Mouse (Mus musculus) liver, embryonic 15.5 days (tissue): ENCODE measurements around the gene E130114P18Rik. TPM values are rescaled to one million over a fixed set of nuclear protein-coding genes. Genes with fewer than 3 reads are reported as not detected.
A peak's percentile ranks its signal among the peaks of the same experiment; 100 is the strongest.

Experiments used
- ATAC-seq: fragments of 200-750 bp; cut with Nextera tagmentation; 2 replicates; pipeline ENCODE4 v1.8.0; 2017; ENCODE audit warnings: moderate number of reproducible peaks, mild to moderate bottlenecking, moderate library complexity; ENCODE audit not compliant: insufficient read depth
- H3K27ac ChIP-seq: fragments of 300-500 bp; sonication (generic); replicated peaks from 2 replicates; pipeline ENCODE4 v1.5.1; 2015; ENCODE audit warnings: mild to moderate bottlenecking, inconsistent platforms
- H3K27me3 ChIP-seq: fragments of 300-500 bp; sonication (generic); 2 replicates; pipeline ENCODE4 v1.6.1; 2015; ENCODE audit warnings: mild to moderate bottlenecking, inconsistent platforms
- H3K36me3 ChIP-seq: fragments of 300-500 bp; sonication (generic); replicated peaks from 2 replicates; pipeline ENCODE4 v1.6.1; 2015; ENCODE audit warnings: moderate library complexity, mild to moderate bottlenecking, inconsistent platforms
- H3K4me1 ChIP-seq: fragments of 300-500 bp; sonication (generic); replicated peaks from 2 replicates; pipeline ENCODE4 v1.6.1; 2015; ENCODE audit warnings: inconsistent platforms
- H3K4me2 ChIP-seq: fragments of 300-500 bp; sonication (generic); 2 replicates; pipeline ENCODE4 v1.6.1; 2015; ENCODE audit warnings: moderate library complexity, mild to moderate bottlenecking, inconsistent platforms
- H3K4me3 ChIP-seq: fragments of 300-500 bp; sonication (generic); replicated peaks from 2 replicates; pipeline ENCODE4 v1.5.1; 2015; ENCODE audit warnings: mild to moderate bottlenecking, inconsistent platforms
- H3K9ac ChIP-seq: fragments of 300-500 bp; sonication (generic); 2 replicates; pipeline ENCODE4 v1.6.1; 2015; ENCODE audit warnings: moderate library complexity, mild to moderate bottlenecking, inconsistent platforms
- H3K9me3 ChIP-seq: fragments of 300-500 bp; sonication (generic); replicated peaks from 2 replicates; pipeline ENCODE4 v1.6.1; 2016; ENCODE audit warnings: inconsistent platforms
- WGBS: fragments of 180-500 bp; shearing (Covaris S2); methylation state at CpG from one replicate; pipeline ENCODE4 v1.1.7; 2015; ENCODE audit warnings: mixed read lengths; ENCODE audit not compliant: insufficient replicate concordance; 5-methylcytosine and 5-hydroxymethylcytosine counted together
- polyA plus RNA-seq: library from polyadenylated mRNA; unstranded; fragments of >200 nt; fragmentation: Nextera tagmentation; extraction: Ambion mirVana; gene quantifications from 2 replicates; pipeline ENCODE4 v1.2.1, GENCODE M21; 2015

E130114P18Rik gene
- polyA plus RNA-seq, 1 experiment from 2014 or later = 0.10 TPM

DNA sequence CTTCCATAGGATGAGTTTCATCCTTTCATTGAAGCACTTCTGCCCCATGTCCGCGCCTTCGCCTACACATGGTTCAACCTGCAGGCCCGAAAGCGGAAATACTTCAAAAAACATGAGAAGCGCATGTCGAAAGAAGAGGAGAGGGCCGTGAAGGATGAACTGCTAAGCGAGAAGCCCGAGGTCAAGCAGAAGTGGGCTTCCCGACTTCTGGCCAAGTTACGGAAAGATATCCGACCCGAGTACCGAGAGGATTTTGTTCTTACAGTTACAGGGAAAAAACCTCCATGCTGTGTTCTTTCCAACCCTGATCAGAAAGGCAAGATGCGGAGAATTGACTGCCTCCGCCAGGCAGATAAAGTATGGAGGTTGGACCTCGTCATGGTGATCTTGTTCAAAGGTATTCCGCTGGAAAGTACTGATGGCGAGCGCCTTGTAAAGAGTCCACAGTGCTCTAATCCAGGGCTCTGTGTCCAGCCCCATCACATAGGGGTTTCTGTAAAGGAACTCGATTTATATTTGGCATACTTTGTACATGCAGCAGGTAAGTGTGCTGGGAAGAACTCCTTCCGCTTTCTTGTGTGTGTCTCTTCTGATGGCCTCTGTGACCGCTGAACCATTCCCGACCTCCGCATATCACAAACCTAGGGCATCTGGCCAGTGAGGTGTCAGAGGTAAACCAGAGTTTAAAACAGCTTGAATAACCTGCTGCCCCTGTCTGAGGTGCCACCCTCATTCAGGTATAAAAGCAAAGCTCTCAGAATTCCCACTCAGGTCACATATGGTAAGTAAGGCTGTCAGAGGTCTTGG is 5.4 kb upstream of the E130114P18Rik start:
- peaks cover 11% of the 10 kb centered on the region for H3K36me3 ChIP-seq
- ATAC-seq = no peak
- no peaks in the 10 kb centered on the region for H3K9me3 ChIP-seq
- H3K4me3 ChIP-seq = no peak overlapping the region
- H3K9ac ChIP-seq = no peak overlapping the region
- H3K27me3 ChIP-seq = peaks cover 32% of the 10 kb centered on the region
- H3K27ac ChIP-seq = no peak overlapping the region
- 85% methylated on average over 26 of the region's 26 CpGs for WGBS
- no peak overlapping the region for H3K4me2 ChIP-seq
- no peaks in the 10 kb centered on the region; the same call in 1 of the 2 replicates for H3K4me1 ChIP-seq

DNA sequence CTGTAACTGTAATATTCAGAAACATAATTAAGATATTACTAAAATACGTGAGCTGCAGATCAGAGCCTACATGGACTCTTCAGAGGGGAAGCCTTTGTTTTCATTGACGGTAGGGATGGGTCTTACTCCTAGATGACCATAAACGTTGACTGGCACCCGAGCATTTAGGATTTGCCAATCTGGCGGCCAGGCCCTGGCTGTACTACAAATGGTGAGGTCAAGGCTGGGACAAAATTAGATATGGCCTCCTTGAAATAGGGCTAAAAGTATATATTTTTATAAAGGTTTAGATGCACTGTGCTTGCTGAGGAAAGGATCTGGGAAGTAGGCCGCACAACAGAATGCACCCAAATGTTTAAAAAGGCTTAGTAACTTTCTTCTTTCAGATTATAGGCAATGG is 4.6 kb upstream of the E130114P18Rik start:
- no peak overlapping the region for H3K9ac ChIP-seq
- H3K27me3 ChIP-seq = peaks cover 39% of the 10 kb centered on the region
- ATAC-seq = no peak
- H3K4me3 ChIP-seq = no peak overlapping the region
- H3K27ac ChIP-seq = no peak overlapping the region
- H3K36me3 ChIP-seq = peaks cover 11% of the 10 kb centered on the region
- no peaks in the 10 kb centered on the region for H3K9me3 ChIP-seq
- 77% methylated on average over 6 of the region's 6 CpGs for WGBS
- H3K4me2 ChIP-seq = no peak overlapping the region
- H3K4me1 ChIP-seq = peaks cover 2% of the 10 kb centered on the region; the same call in 1 of the 2 replicates

DNA sequence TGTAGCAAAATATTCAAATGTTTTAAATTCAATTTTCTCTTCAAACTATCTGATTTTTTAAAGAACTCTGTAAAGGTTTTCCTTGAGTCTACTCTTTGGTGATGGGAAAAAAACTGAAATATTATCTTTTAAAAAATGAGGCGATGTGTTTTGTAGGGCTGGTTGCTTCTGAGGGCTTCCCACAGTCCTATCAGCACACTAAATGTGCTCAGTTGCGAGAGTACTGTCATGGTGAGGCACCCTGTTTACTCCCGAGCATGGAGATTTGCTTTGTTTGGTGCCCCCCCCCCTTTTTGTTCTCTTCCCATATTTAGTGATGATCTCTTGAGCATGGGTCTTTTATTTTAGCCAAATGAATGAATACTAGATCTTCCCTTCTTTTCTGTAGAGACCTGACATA is 4.2 kb upstream of the E130114P18Rik start:
- no peak overlapping the region for H3K27ac ChIP-seq
- 44% methylated on average over 3 of the region's 3 CpGs for WGBS
- H3K36me3 ChIP-seq = peaks cover 11% of the 10 kb centered on the region
- ATAC-seq = no peak
- peaks cover 39% of the 10 kb centered on the region for H3K27me3 ChIP-seq
- H3K4me2 ChIP-seq = no peak overlapping the region
- H3K4me1 ChIP-seq = peaks cover 2% of the 10 kb centered on the region; the same call in 1 of the 2 replicates
- no peak overlapping the region for H3K9ac ChIP-seq
- no peak overlapping the region for H3K4me3 ChIP-seq
- no peaks in the 10 kb centered on the region for H3K9me3 ChIP-seq

DNA sequence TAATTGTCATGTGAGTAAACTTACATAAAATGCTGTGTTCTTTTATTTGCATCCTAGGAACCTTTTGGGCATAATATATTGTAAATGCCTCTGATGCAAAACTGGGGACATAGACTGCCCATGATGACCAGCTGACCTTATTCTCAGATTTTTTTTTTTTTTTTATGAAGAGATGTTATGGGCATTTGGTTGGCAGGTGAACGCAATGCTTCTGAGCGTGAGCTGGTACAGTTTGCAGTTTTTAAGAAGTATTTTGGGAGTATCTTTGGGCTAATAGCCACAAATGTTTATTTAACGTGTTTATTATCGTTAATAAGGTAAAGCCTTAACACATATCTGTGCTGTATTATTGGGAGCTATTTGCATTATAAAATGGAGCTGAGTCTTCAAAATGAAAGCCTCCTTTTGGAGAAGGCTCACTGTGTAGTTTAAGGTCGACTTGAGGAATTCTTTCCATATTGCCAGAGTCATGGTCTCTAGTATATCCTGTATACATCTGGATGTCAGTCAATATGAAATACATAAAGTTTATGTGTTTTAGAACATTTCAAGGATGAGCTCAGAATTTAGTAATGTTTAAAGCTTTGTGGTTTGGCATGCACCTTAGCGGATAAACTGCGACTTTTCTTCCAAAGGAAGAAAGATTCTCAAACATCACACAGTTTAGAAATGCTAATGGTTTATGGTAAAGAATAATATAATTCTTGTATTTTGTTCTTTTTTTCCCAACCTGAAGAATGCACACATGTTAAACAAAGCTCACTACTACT is 3.0 kb upstream of the E130114P18Rik start:
- whole genome bisulfite sequencing = 64% methylated on average over 7 of the region's 7 CpGs
- Histone ChIP-seq H3K9me3 (no peaks in the 10 kb centered on the region), H3K9ac (no peak overlapping the region), H3K4me2 (no peak overlapping the region), H3K4me3 (no peak overlapping the region), H3K27ac (no peak overlapping the region), H3K36me3 (peaks cover 11% of the 10 kb centered on the region), H3K4me1 (peaks cover 2% of the 10 kb centered on the region; the same call in 1 of the 2 replicates), H3K27me3 (peaks cover 52% of the 10 kb centered on the region)
- ATAC-seq = no peak

DNA sequence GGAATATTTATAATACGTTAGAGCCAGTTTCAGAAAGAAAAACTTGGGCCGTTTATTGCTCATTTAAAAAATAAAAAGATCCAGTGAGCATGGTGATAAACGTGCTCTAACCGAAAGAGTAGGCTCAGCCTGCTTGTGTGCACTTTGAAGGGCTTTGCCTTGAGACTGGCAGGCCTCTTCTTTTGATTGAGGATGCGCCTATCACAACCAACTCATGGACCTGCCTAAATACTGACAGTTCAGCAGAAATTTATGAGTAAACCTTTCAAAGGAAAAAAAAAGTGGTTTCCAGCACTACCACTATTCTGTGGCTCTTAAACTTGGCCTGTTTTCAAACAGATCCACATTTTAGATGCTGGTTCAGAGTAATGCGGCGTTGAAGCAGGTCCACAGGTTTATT is 2.1 kb upstream of the E130114P18Rik start:
- no peak overlapping the region for H3K9ac ChIP-seq
- no peak for ATAC-seq
- 50% methylated on average over 7 of the region's 7 CpGs for WGBS

DNA sequence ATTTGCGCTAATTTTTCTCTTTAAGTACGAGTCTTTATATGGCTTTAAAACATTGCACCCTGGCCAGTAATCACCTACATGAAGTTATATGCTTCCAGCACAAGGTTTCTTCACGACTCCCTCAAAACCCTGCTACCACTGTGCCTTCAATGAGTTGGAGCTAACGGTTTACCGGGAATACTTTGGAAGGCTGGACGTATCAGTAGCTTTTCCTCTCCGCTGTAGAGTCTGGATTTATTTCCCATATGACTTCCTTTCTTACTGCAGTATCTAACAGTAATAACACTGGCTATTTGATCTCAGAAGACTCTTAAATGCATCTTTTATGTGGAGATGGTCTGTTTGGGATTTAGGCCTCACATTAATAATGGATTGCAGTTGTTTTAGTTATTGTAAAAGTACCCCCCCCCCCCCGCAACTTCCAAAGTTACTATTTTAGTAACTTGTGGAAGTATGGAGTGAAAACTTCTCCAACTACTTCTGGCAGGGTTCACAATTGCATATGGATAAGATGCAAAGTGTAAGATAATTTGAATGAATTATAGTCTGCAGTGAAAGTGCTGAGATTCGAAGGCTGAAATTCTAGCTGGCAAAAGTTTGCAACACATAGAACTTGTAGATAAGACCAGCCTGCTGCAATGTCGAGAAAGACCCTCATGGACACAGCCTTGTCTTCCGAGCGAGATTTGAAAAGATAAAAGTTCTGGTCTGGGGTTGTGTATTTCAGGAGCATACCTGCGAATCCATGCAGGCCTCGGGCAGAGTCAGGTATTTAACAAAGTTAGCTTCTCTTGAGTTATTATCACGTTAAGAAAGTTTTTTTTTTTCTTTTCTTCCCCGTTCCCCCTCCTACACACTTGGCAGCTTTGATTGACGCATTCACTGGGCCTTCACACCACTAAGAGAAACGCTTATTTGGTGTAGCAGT is 1.4 kb upstream of the E130114P18Rik start:
- Histone ChIP-seq H3K27ac (no peak overlapping the region), H3K4me3 (peak overlapping the region; percentile 66), H3K9me3 (no peaks in the 10 kb centered on the region), H3K4me1 (peaks cover 6% of the 10 kb centered on the region; the same call in 1 of the 2 replicates), H3K4me2 (peak overlapping the region; percentile 75), H3K36me3 (peaks cover 11% of the 10 kb centered on the region), H3K27me3 (peaks cover 67% of the 10 kb centered on the region), H3K9ac (peak overlapping the region; percentile 60; the same call in 1 of the 2 replicates)
- 20% methylated on average over 18 of the region's 18 CpGs for WGBS
- ATAC-seq = no peak

More for the DNA sequence above, 2.1 kb upstream of the E130114P18Rik start:
- H3K9me3 ChIP-seq = no peaks in the 10 kb centered on the region
- H3K36me3 ChIP-seq = peaks cover 11% of the 10 kb centered on the region
- H3K4me3 ChIP-seq = no peak overlapping the region
- no peak overlapping the region for H3K4me2 ChIP-seq
- H3K27ac ChIP-seq = no peak overlapping the region
- peaks cover 60% of the 10 kb centered on the region for H3K27me3 ChIP-seq
- peaks cover 2% of the 10 kb centered on the region; the same call in 1 of the 2 replicates for H3K4me1 ChIP-seq

DNA sequence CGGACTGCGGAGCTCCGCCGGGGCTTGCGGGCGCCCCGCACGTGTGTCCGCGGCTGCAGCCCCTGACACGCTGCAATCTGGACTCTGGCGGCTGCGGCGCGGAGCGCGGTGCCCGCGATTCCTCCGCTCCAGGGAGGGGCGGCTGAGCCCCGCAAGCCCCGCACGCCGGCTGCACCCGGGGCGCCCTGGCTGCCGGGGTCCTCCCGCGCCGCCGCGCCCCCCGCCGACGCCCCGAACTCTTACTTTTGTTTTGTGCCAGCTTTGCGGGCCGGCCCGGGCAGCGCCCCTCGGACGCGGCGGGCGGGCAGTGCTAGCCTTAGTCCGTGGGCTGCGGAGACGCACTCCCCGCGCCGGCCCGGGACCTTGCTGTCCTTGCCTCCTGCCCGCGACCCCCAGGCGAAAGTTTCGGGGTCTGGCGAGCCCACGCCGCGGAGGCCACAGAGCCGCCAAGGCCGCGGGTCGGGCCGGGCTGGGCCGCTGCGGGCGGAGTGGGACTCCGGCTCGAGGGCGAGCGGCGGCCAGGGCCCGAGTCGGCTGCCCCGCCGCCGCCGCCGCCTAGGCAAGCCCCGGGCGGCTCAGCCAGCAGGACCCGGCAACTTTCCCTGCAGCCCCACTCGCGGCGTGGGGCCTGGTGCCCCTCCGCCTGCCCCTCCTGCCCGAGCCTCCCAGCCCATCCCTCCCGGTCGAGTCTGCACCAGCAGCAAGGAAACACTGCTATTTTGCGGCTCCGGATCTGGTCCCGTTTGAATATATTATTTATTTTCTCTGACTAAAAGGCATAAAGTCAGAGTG is 529 bp upstream of the E130114P18Rik start:
- Histone ChIP-seq H3K4me1 (peaks cover 10% of the 10 kb centered on the region; the same call in 1 of the 2 replicates), H3K27ac (peak overlapping the region; percentile 57; the same call in 1 of the 2 replicates), H3K9ac (peak overlapping the region; percentile 60), H3K9me3 (no peaks in the 10 kb centered on the region), H3K4me3 (peak overlapping the region; percentile 66), H3K4me2 (peak overlapping the region; percentile 75), H3K36me3 (peaks cover 4% of the 10 kb centered on the region; the same call in 1 of the 2 replicates), H3K27me3 (peaks cover 73% of the 10 kb centered on the region)
- ATAC-seq = no peak; the same call in 1 of the 2 replicates
- WGBS = under 1% methylated on average over 91 of the region's 94 CpGs

- Histone ChIP-seq H3K4me3 (peak overlapping the region; percentile 66), H3K9me3 (no peaks in the 10 kb centered on the region), H3K9ac (peak overlapping the region; percentile 60), H3K27ac (peak overlapping the region; percentile 57), H3K36me3 (no peaks in the 10 kb centered on the region), H3K4me2 (peak overlapping the region; percentile 75), H3K4me1 (peaks cover 11% of the 10 kb centered on the region; the same call in 1 of the 2 replicates), H3K27me3 (peaks cover 73% of the 10 kb centered on the region)
- peak; percentile 13; the same call in 1 of the 2 replicates for ATAC-seq
- under 1% methylated on average over 54 of the region's 77 CpGs for WGBS
Measured at GRCm38 (mm10) chr4:97777081-97777705, 685 bp downstream of the E130114P18Rik start.

GRCm38 (mm10) chr4:97776388-97777080 is 1.3 kb downstream of the E130114P18Rik start:
- H3K36me3 ChIP-seq = no peaks in the 10 kb centered on the region
- H3K4me3 ChIP-seq = peak overlapping the region; percentile 66
- no peaks in the 10 kb centered on the region for H3K9me3 ChIP-seq
- H3K4me1 ChIP-seq = peaks cover 16% of the 10 kb centered on the region
- peaks cover 73% of the 10 kb centered on the region for H3K27me3 ChIP-seq
- H3K27ac ChIP-seq = peak overlapping the region; percentile 57
- H3K9ac ChIP-seq = peak overlapping the region; percentile 60; the same call in 1 of the 2 replicates
- H3K4me2 ChIP-seq = peak overlapping the region; percentile 75
- ATAC-seq = no peak
- 2% methylated on average over 10 of the region's 10 CpGs for WGBS
